Mouse (Mus musculus): ENCODE data around the gene Ksr2.

- TF ChIP-seq CTCF (IDR thresholded peaks at IDR 0.05; ENCODE audit: extremely low read depth, insufficient read length, insufficient replicate concordance, low read depth, low read length): no peak
- TF ChIP-seq POLR2A (IDR thresholded peaks at IDR 0.05; ENCODE audit: low read depth, low read length): no peak
Measured at GRCm38 (mm10) chr5:117541654-117542053, 127.9 kb downstream of the Ksr2 start.

Measured in small intestine, adult 2 months (tissue).